Mouse (Mus musculus) fibroblast of lung, adult 2 months (primary cell): ENCODE results near the gene Rtn4r.
"Not testable (repeated sequence)": the region's sequence is repeated elsewhere in the genome, so short reads cannot be mapped to it uniquely, and the experiment has no call there.

Source experiments
- DNase-seq: peaks from one replicate; pipeline ENCODE4 v3.0.0-alpha.2; 2011; ENCODE audit warnings: low read depth

Rtn4r gene

GRCm38 (mm10) chr16:18194208-18194985, 67.0 kb downstream of the Rtn4r start:
- DNase-seq = no peak

- peak; percentile 43 for DNase-seq
Measured at GRCm38 (mm10) chr16:18195068-18195467, 67.6 kb downstream of the Rtn4r start.

GRCm38 (mm10) chr16:18195561-18195960, 68.1 kb downstream of the Rtn4r start:
- not testable (repeated sequence) for DNase-seq

- DNase-seq = no peak
Measured at GRCm38 (mm10) chr16:18197881-18198280, 70.4 kb downstream of the Rtn4r start.

GRCm38 (mm10) chr16:18198365-18199098, 71.1 kb downstream of the Rtn4r start:
- DNase-seq = no peak

- no peak for DNase-seq
Measured at GRCm38 (mm10) chr16:18200062-18200461, 72.6 kb downstream of the Rtn4r start.

- no peak for DNase-seq
Measured at GRCm38 (mm10) chr16:18201620-18202019, 74.2 kb downstream of the Rtn4r start.
